Mouse (Mus musculus): ENCODE measurements around the gene Shisa2. TPM values are rescaled to one million over a fixed set of nuclear protein-coding genes. Genes with fewer than 3 reads are reported as not detected.

The Shisa2 gene
- polyA plus RNA-seq, 1 experiment, result 1.9 TPM

DNA sequence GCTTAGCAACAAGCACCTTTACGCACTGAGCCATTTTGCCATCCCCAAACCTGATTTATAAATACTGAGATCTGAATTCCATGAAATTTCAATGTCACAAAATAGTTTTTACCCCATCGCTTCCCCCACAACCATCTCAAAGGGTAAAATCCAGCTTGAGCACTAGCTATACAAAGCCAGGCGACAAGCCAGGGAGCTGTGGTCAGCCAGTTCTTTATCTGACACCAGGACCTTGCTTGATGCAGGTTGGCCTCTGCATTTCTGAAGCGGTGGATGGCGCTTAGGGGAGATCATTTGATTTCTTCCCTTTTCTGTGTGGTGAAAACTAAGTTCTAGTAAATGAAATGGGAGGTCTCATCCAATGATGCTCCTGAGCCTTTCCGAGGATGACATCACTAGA, 7.0 kb downstream of the Shisa2 start:
- no peak overlapping the region for H3K27ac ChIP-seq (ENCODE audit: control insufficient read depth, insufficient read depth, low read depth, low read length)
- no peaks in the 10 kb centered on the region for H3K27me3 ChIP-seq (ENCODE audit: control insufficient read depth, insufficient read depth, low read length)
- no peak for TF ChIP-seq POLR2A (IDR thresholded peaks at IDR 0.05; ENCODE audit: control insufficient read depth, low read depth, low read length)
- no peak for TF ChIP-seq CTCF (IDR thresholded peaks at IDR 0.05; ENCODE audit: control insufficient read depth, insufficient read depth, insufficient replicate concordance, low read depth, low read length)
- H3K4me1 ChIP-seq (ENCODE audit: control insufficient read depth, insufficient read depth, low read length), result peaks cover 5% of the 10 kb centered on the region
- H3K4me3 ChIP-seq (ENCODE audit: control insufficient read depth, low read depth, low read length), result no peak overlapping the region
- H3K36me3 ChIP-seq (ENCODE audit: control insufficient read depth, insufficient read depth, low read length), result no peaks in the 10 kb centered on the region

GRCm38 (mm10) chr14:59633295-59633898, 8.3 kb downstream of the Shisa2 start:
- TF ChIP-seq POLR2A (IDR thresholded peaks at IDR 0.05; ENCODE audit: control insufficient read depth, low read depth, low read length) (no peak), CTCF (IDR thresholded peaks at IDR 0.05; ENCODE audit: control insufficient read depth, insufficient read depth, insufficient replicate concordance, low read depth, low read length) (no peak)
- peaks cover 5% of the 10 kb centered on the region for H3K4me1 ChIP-seq (ENCODE audit: control insufficient read depth, insufficient read depth, low read length)
- no peak overlapping the region for H3K27ac ChIP-seq (ENCODE audit: control insufficient read depth, insufficient read depth, low read depth, low read length)

DNA sequence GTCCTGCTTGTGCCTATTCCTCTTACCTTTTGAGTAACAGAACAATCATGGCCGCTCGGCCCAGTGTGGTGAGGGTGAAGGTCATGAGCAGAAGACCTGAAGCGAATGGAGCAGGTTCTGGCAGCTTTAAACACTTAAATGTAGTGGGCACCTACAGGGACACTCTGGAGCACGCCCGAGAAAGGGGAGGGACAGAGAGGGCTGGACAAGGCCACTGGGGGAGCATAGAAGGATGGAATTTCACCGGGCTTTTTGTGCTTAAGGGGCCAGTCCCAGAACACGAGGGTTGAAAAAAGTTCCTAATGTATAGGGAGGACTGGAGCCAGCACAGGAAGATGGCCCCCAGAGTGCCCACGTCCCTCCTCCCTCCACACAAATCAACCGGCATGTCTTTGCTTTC, 8.9 kb downstream of the Shisa2 start:
- H3K27me3 ChIP-seq (ENCODE audit: control insufficient read depth, insufficient read depth, low read length), result no peaks in the 10 kb centered on the region
- H3K36me3 ChIP-seq (ENCODE audit: control insufficient read depth, insufficient read depth, low read length), result no peaks in the 10 kb centered on the region
- TF ChIP-seq POLR2A (IDR thresholded peaks at IDR 0.05; ENCODE audit: control insufficient read depth, low read depth, low read length) (no peak), CTCF (IDR thresholded peaks at IDR 0.05; ENCODE audit: control insufficient read depth, insufficient read depth, insufficient replicate concordance, low read depth, low read length) (no peak)
- peaks cover 5% of the 10 kb centered on the region for H3K4me1 ChIP-seq (ENCODE audit: control insufficient read depth, insufficient read depth, low read length)
- no peak overlapping the region for H3K27ac ChIP-seq (ENCODE audit: control insufficient read depth, insufficient read depth, low read depth, low read length)
- no peak overlapping the region for H3K4me3 ChIP-seq (ENCODE audit: control insufficient read depth, low read depth, low read length)

More at GRCm38 (mm10) chr14:59633295-59633898, 8.3 kb downstream of the Shisa2 start:
- Histone ChIP-seq H3K27me3 (ENCODE audit: control insufficient read depth, insufficient read depth, low read length) (no peaks in the 10 kb centered on the region), H3K36me3 (ENCODE audit: control insufficient read depth, insufficient read depth, low read length) (no peaks in the 10 kb centered on the region), H3K4me3 (ENCODE audit: control insufficient read depth, low read depth, low read length) (no peak overlapping the region)

DNA sequence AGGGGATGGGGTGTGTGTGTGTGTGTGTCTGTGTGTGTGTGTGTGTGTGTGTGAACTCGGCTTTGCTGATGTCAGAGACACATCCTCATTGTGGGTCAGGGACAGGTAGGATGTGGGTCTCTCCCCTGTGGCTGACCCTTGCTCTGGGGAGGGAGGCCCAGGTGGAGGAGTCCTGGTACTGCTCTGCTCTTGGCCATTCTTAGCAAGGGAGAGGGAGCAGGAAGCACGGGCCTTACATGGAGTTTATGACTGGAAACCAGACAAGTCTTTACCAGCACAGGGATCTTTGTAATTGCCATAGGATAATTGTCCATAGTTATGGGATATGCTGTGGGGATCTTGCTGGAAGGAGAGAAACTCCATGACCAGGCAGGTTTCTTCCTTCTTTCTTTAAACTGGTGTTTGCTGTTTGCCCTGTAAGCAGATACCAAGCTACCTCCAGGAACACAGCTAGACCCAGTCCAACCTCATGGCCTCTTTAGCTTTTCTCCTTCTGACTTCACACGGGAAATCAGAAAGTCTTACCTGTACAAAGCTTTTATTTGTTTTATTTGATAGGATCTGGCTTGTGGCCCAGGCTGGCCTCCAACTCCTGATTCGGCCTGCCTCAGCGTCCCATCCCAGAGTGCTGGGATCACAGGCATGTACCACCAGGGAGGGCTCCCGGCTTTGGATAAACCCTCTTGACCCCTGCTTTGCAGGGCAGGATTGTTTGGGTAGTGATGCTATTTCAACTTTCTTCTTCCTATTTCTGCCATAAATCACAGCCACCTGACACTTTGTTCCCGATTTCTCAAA, 14.0 kb downstream of the Shisa2 start:
- Histone ChIP-seq H3K4me1 (ENCODE audit: control insufficient read depth, insufficient read depth, low read length) (no peaks in the 10 kb centered on the region), H3K27me3 (ENCODE audit: control insufficient read depth, insufficient read depth, low read length) (no peaks in the 10 kb centered on the region), H3K4me3 (ENCODE audit: control insufficient read depth, low read depth, low read length) (no peak overlapping the region), H3K36me3 (ENCODE audit: control insufficient read depth, insufficient read depth, low read length) (no peaks in the 10 kb centered on the region), H3K27ac (ENCODE audit: control insufficient read depth, insufficient read depth, low read depth, low read length) (no peak overlapping the region)
- TF ChIP-seq POLR2A (IDR thresholded peaks at IDR 0.05; ENCODE audit: control insufficient read depth, low read depth, low read length) (no peak), CTCF (IDR thresholded peaks at IDR 0.05; ENCODE audit: control insufficient read depth, insufficient read depth, insufficient replicate concordance, low read depth, low read length) (no peak)

- no peak for TF ChIP-seq POLR2A (IDR thresholded peaks at IDR 0.05; ENCODE audit: control insufficient read depth, low read depth, low read length)
- no peak for TF ChIP-seq CTCF (IDR thresholded peaks at IDR 0.05; ENCODE audit: control insufficient read depth, insufficient read depth, insufficient replicate concordance, low read depth, low read length)
- Histone ChIP-seq H3K4me1 (ENCODE audit: control insufficient read depth, insufficient read depth, low read length) (peaks cover 4% of the 10 kb centered on the region; the same call in 1 of the 2 replicates), H3K27me3 (ENCODE audit: control insufficient read depth, insufficient read depth, low read length) (no peaks in the 10 kb centered on the region), H3K36me3 (ENCODE audit: control insufficient read depth, insufficient read depth, low read length) (no peaks in the 10 kb centered on the region), H3K27ac (ENCODE audit: control insufficient read depth, insufficient read depth, low read depth, low read length) (no peak overlapping the region), H3K4me3 (ENCODE audit: control insufficient read depth, low read depth, low read length) (no peak overlapping the region)
Measured at GRCm38 (mm10) chr14:59641856-59642255, 16.7 kb downstream of the Shisa2 start.

DNA sequence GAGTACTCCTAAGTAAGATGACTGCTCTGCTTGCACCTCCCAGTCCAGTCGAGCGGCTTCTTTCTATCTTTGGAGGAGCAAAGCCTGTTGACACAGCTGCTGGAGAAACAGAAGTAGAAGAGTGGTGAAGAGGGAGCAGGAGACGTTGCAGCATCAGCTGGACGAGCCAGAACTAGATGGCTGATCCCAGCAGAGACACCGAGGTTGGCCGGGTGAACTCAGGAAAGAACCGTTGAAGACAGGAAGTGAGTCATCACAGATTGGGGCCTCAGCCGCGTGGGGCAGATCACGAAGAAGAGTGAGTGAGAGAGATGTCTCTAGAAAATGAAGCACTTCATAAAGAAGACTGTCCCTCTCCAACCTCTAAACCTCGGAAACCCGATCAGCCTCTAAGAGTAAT, 18.5 kb downstream of the Shisa2 start:
- Histone ChIP-seq H3K27ac (ENCODE audit: control insufficient read depth, insufficient read depth, low read depth, low read length) (no peak overlapping the region), H3K27me3 (ENCODE audit: control insufficient read depth, insufficient read depth, low read length) (no peaks in the 10 kb centered on the region), H3K36me3 (ENCODE audit: control insufficient read depth, insufficient read depth, low read length) (no peaks in the 10 kb centered on the region), H3K4me1 (ENCODE audit: control insufficient read depth, insufficient read depth, low read length) (peaks cover 4% of the 10 kb centered on the region; the same call in 1 of the 2 replicates), H3K4me3 (ENCODE audit: control insufficient read depth, low read depth, low read length) (no peak overlapping the region)
- no peak for TF ChIP-seq POLR2A (IDR thresholded peaks at IDR 0.05; ENCODE audit: control insufficient read depth, low read depth, low read length)
- no peak for TF ChIP-seq CTCF (IDR thresholded peaks at IDR 0.05; ENCODE audit: control insufficient read depth, insufficient read depth, insufficient replicate concordance, low read depth, low read length)

DNA sequence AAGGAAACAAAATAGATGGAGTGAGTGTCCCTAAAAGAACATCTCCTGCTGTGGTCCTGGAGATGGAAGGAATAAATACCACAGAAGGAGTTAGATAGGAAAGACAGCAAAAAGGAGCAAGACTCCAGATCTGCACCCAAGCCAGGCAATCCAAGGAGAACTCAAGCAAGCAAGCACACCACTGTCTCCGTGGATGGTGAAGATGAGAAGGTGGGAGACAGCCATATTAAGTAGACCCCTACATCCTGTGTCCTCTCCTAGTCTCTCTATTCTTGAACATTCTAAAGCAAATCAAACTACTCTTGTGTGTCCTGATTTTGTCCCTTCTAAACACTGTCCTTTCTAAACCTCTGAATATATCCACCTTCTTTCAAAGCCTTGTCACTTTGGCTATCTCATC, 19.1 kb downstream of the Shisa2 start:
- Histone ChIP-seq H3K27me3 (ENCODE audit: control insufficient read depth, insufficient read depth, low read length) (no peaks in the 10 kb centered on the region), H3K27ac (ENCODE audit: control insufficient read depth, insufficient read depth, low read depth, low read length) (no peak overlapping the region), H3K4me3 (ENCODE audit: control insufficient read depth, low read depth, low read length) (no peak overlapping the region), H3K4me1 (ENCODE audit: control insufficient read depth, insufficient read depth, low read length) (peaks cover 4% of the 10 kb centered on the region; the same call in 1 of the 2 replicates), H3K36me3 (ENCODE audit: control insufficient read depth, insufficient read depth, low read length) (no peaks in the 10 kb centered on the region)
- no peak for TF ChIP-seq CTCF (IDR thresholded peaks at IDR 0.05; ENCODE audit: control insufficient read depth, insufficient read depth, insufficient replicate concordance, low read depth, low read length)
- TF ChIP-seq POLR2A (IDR thresholded peaks at IDR 0.05; ENCODE audit: control insufficient read depth, low read depth, low read length), result no peak

All from testis, adult 2 months (tissue).